Mouse (Mus musculus): ENCODE measurements around the gene Ccni. TPM values are rescaled to one million over a fixed set of nuclear protein-coding genes. Genes with fewer than 3 reads are reported as not detected.
A peak's percentile ranks its signal among the peaks of the same experiment; 100 is the strongest.

Gene Ccni
- polyA plus RNA-seq, 1 experiment from 2014 or later, result 112 TPM

DNA sequence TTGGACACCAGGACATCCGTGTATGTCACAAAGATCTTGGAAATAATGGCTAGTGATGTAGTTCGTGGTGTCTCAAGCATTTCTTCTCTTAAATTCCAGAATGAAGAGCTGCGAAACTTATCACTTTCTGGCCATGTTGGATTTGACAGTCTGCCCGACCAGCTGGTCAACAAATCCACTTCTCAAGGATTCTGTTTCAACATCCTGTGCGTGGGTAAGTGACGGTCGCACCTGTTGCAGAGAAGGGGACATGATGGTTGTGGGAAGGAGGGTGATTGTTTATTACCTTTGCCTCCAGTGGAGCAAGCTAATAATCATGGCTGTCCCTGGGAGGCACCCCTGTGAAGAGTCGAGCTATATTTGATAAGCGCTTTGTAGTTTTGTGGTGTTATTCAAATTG is 66.9 kb downstream of the Ccni start:
- no peak overlapping the region for H3K4me2 ChIP-seq (ENCODE audit: low read length)
- H3K9ac ChIP-seq (ENCODE audit: low read length), result no peak overlapping the region
- peaks cover 12% of the 10 kb centered on the region; the same call in 1 of the 2 replicates for H3K4me1 ChIP-seq (replicated peaks; ENCODE audit: control insufficient read depth, insufficient read depth, low read length)
- WGBS, result 96% methylated on average over 9 of the region's 9 CpGs
- no peaks in the 10 kb centered on the region for H3K27me3 ChIP-seq (replicated peaks; ENCODE audit: control insufficient read depth, insufficient read depth, low read length)
- no peaks in the 10 kb centered on the region for H3K9me3 ChIP-seq (ENCODE audit: control insufficient read depth, low read length)
- no peak overlapping the region for H3K27ac ChIP-seq (ENCODE audit: low read depth)
- DNase-seq (ENCODE audit: low spot score) (no peak), ATAC-seq (replicated peaks; ENCODE audit: low FRiP score, low TSS enrichment, low read depth) (no peak)
- no peak overlapping the region for H3K4me3 ChIP-seq (ENCODE audit: low read depth, low read length)
- peaks cover 43% of the 10 kb centered on the region for H3K36me3 ChIP-seq (ENCODE audit: control insufficient read depth, insufficient read depth, low read length)

DNA sequence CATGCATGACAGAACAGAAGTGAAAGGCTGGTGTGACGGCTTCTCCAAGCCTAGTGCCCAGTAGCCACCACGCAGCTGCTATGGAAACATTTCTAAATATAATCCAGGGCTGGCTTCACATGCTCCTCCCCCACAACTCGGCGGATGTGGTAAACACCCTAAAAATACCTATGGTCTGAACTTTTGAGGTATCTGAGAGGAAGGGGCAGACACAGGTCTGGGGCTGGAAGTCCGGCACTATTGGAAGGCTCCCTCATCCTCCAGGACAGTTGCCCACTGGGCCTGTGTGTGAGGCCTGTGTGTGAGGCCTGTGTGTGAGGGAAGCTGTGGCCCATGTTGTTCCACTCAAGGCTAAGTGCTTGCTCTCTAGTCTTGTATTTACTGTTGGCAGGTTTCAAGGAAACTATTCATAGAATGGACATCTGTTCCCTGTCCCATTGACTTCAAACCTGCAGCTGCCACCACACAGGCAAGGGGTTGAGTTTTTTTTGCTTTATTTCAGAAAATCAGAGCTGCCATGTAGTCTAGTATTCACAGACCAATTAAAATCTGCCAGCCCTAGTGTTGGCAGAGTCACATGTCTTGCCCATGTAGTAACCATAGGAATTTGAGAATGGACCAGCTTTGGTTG is 69.2 kb downstream of the Ccni start:
- Histone ChIP-seq H3K9ac (ENCODE audit: low read length) (no peak overlapping the region), H3K4me1 (replicated peaks; ENCODE audit: control insufficient read depth, insufficient read depth, low read length) (peaks cover 29% of the 10 kb centered on the region), H3K9me3 (ENCODE audit: control insufficient read depth, low read length) (no peaks in the 10 kb centered on the region), H3K36me3 (ENCODE audit: control insufficient read depth, insufficient read depth, low read length) (peaks cover 35% of the 10 kb centered on the region), H3K27me3 (replicated peaks; ENCODE audit: control insufficient read depth, insufficient read depth, low read length) (no peaks in the 10 kb centered on the region), H3K27ac (ENCODE audit: low read depth) (peak overlapping the region; percentile 59), H3K4me3 (ENCODE audit: low read depth, low read length) (no peak overlapping the region), H3K4me2 (ENCODE audit: low read length) (no peak overlapping the region)
- ATAC-seq (replicated peaks; ENCODE audit: low FRiP score, low TSS enrichment, low read depth), result peak; percentile 53; the same call in 1 of the 2 replicates
- no peak for DNase-seq (ENCODE audit: low spot score)
- WGBS, result 60% methylated on average over 5 of the region's 5 CpGs

GRCm38 (mm10) chr5:93135368-93136107 is 70.8 kb downstream of the Ccni start:
- no peak overlapping the region for H3K4me2 ChIP-seq (ENCODE audit: low read length)
- no peaks in the 10 kb centered on the region for H3K27me3 ChIP-seq (replicated peaks; ENCODE audit: control insufficient read depth, insufficient read depth, low read length)
- H3K36me3 ChIP-seq (ENCODE audit: control insufficient read depth, insufficient read depth, low read length), result peaks cover 20% of the 10 kb centered on the region
- H3K27ac ChIP-seq (ENCODE audit: low read depth), result no peak overlapping the region; the same call in 1 of the 2 replicates
- peaks cover 44% of the 10 kb centered on the region for H3K4me1 ChIP-seq (replicated peaks; ENCODE audit: control insufficient read depth, insufficient read depth, low read length)
- DNase-seq (ENCODE audit: low spot score) (no peak), ATAC-seq (replicated peaks; ENCODE audit: low FRiP score, low TSS enrichment, low read depth) (no peak)
- H3K9ac ChIP-seq (ENCODE audit: low read length), result no peak overlapping the region
- H3K9me3 ChIP-seq (ENCODE audit: control insufficient read depth, low read length), result no peaks in the 10 kb centered on the region
- WGBS, result 78% methylated on average over 10 of the region's 10 CpGs
- H3K4me3 ChIP-seq (ENCODE audit: low read depth, low read length), result no peak overlapping the region

DNA sequence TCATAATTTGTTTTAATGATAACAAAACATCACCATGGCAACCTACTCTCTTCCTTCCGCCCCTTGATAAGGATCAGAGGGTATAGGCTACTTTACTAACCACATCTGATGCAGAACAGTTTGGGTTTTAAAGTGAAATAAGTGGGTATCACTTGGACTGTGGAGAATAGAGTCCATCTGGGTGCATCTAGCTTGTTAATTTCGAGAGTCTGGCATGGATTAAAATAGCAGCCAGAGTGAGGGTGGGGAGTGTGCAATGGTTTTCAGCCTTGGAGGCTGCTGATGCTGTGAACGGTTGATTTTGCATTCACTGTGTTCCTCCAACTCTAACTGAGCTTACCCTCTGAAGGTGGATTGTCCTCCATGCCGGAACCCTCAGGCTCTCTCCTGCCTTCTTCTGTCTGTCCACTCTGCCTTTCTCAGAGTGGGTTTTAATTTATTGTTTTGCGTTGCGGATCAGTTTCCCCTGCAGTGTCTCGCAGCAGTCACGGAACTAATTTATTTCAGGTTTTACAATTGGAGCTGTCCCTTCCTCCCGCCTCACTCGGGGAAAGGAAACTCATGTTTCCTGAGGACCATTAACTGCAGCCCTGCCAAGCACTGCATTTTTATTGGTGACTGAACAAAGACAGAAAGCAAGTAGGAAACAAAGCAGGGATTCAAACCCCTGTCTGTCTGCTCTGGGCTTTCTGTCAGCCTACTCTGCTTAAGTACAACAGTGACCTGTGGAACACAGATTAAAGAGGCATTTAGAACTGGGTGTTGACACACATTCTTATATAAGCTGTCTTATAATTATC is 72.7 kb downstream of the Ccni start:
- no peaks in the 10 kb centered on the region for H3K9me3 ChIP-seq (ENCODE audit: control insufficient read depth, low read length)
- WGBS, result 33% methylated on average over 10 of the region's 10 CpGs
- H3K27me3 ChIP-seq (replicated peaks; ENCODE audit: control insufficient read depth, insufficient read depth, low read length), result no peaks in the 10 kb centered on the region
- no peak for ATAC-seq (replicated peaks; ENCODE audit: low FRiP score, low TSS enrichment, low read depth)
- H3K27ac ChIP-seq (ENCODE audit: low read depth), result peak overlapping the region; percentile 62; the same call in 1 of the 2 replicates
- H3K4me2 ChIP-seq (ENCODE audit: low read length), result peak overlapping the region; percentile 30
- peaks cover 63% of the 10 kb centered on the region for H3K4me1 ChIP-seq (replicated peaks; ENCODE audit: control insufficient read depth, insufficient read depth, low read length)
- no peak for DNase-seq (ENCODE audit: low spot score)
- H3K4me3 ChIP-seq (ENCODE audit: low read depth, low read length), result no peak overlapping the region
- no peak overlapping the region for H3K9ac ChIP-seq (ENCODE audit: low read length)
- 0 out of 2 replicates have a peak, but pooled peaks cover 6% of the 10 kb centered on the region for H3K36me3 ChIP-seq (ENCODE audit: control insufficient read depth, insufficient read depth, low read length)

Other genes starting within 250 kb of the Ccni start
- 3.3 and 3.9 TPM in 2 replicates for gene Sowahb, start 161.5 kb downstream of the Ccni start, polyA plus RNA-seq (2014; fragmentation: Nextera tagmentation; extraction: Ambion mirVana)
- gene Sept11, start 113.1 kb downstream of the Ccni start, polyA plus RNA-seq (2014; fragmentation: Nextera tagmentation; extraction: Ambion mirVana), result 178 and 186 TPM in 2 replicates
- 1.0 and 1.5 TPM in 2 replicates for gene 2010109A12Rik, start within 50 bp of the Ccni start, polyA plus RNA-seq (2014; fragmentation: Nextera tagmentation; extraction: Ambion mirVana)
- 31.2 and 36.8 TPM in 2 replicates for gene Ccng2, start 60.8 kb upstream of the Ccni start, polyA plus RNA-seq (2014; fragmentation: Nextera tagmentation; extraction: Ambion mirVana)